Mouse (Mus musculus): ENCODE measurements around the gene Stk25. TPM values are rescaled to one million over a fixed set of nuclear protein-coding genes. Genes with fewer than 3 reads are reported as not detected.

Gene Stk25
- polyA plus RNA-seq, 1 experiment from 2014 or later, result 46.4 TPM

DNA sequence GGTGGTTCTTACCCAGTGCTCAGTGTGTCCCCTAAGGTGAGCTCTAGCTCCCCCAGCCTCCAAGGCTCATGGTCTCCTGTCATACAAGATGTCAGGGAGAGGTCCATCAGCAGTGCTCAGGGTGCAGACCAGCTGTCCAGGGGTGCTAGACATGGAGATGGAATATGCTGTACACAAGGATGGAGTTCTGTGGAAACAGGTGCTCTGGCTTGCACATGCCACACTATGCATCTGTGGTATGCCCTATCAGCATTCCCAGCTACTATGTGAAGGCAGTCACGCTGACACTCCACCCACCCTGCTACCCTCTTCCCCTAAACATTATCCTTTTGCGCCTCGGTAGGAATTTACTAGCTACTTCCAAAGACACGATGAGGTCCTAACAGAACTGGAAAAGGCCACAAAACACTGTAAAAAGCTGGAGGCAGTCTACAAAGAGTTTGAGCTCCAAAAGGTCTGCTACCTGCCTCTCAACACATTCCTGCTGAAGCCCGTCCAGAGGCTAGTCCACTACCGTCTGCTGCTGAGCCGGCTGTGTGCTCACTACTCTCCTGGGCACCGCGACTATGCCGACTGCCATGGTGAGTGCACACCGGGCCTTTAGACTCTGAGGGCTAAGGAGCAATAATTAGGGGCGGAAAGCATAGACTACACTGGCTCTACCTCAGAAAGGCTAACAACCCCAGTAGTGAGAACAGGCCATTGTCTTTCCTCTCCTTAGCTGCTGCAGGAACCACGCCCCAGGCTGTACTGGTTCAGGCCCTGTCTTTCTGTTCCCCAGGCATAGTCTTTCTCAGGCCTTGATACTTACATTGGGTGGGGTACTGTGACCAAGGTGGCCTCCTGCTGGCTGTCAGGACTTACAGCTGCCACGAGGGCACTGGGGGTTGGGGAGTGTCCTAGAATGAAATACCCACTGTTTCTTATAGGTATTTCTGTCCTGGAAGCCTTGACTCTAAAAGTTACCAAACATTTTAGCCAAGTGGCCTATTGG is 51.1 kb downstream of the Stk25 start:
- Histone ChIP-seq H3K4me3 (replicated peaks) (no peak overlapping the region), H3K27me3 (no peaks in the 10 kb centered on the region), H3K4me2 (no peak overlapping the region), H3K4me1 (replicated peaks) (no peaks in the 10 kb centered on the region), H3K9ac (no peak overlapping the region), H3K36me3 (no peaks in the 10 kb centered on the region), H3K9me3 (replicated peaks) (no peaks in the 10 kb centered on the region), H3K27ac (no peak overlapping the region)
- DNase-seq (no peak), ATAC-seq (ENCODE audit: low read depth) (no peak)
- 72% methylated on average over 14 of the region's 14 CpGs for WGBS (ENCODE audit: insufficient replicate concordance)

GRCm38 (mm10) chr1:93603921-93604320 is 54.5 kb downstream of the Stk25 start:
- Histone ChIP-seq H3K4me1 (replicated peaks) (no peaks in the 10 kb centered on the region), H3K9me3 (replicated peaks) (no peaks in the 10 kb centered on the region), H3K27me3 (no peaks in the 10 kb centered on the region), H3K36me3 (no peaks in the 10 kb centered on the region), H3K4me2 (no peak overlapping the region), H3K4me3 (replicated peaks) (no peak overlapping the region), H3K9ac (no peak overlapping the region), H3K27ac (no peak overlapping the region)
- ATAC-seq (ENCODE audit: low read depth) (no peak), DNase-seq (no peak)
- WGBS (ENCODE audit: insufficient replicate concordance), result 81% methylated on average over 12 of the region's 12 CpGs

- H3K27ac ChIP-seq, result no peak overlapping the region
- H3K27me3 ChIP-seq, result no peaks in the 10 kb centered on the region
- DNase-seq, result no peak
- H3K36me3 ChIP-seq, result no peaks in the 10 kb centered on the region
- H3K4me3 ChIP-seq (replicated peaks), result no peak overlapping the region
- no peak for ATAC-seq (ENCODE audit: low read depth)
- H3K4me1 ChIP-seq (replicated peaks), result no peaks in the 10 kb centered on the region
- H3K9ac ChIP-seq, result no peak overlapping the region
- H3K9me3 ChIP-seq (replicated peaks), result no peaks in the 10 kb centered on the region
- H3K4me2 ChIP-seq, result no peak overlapping the region
- 57% methylated on average over 4 of the region's 4 CpGs for WGBS (ENCODE audit: insufficient replicate concordance)
Observed at GRCm38 (mm10) chr1:93602911-93603310, 55.5 kb downstream of the Stk25 start.

DNA sequence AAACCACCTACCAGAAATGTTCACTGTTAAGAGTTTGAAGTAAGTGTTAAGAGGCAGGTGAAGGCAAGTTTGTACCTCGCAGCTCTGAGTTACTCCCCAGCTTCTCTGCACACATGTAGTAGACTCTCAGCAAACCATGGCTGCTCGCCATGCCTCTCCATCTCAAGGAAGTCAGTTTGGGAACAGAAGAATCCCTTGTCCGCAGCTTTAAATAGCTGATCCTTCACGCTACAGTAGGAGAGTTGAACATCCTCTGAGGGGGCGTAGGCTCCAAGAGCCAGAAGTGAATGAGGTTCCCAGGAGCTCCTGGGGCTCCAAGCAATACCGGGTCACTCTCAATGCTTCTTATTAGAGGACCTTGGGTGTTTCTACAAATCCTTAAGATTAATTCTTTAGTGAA is 62.5 kb downstream of the Stk25 start:
- ATAC-seq (ENCODE audit: low read depth), result no peak
- no peaks in the 10 kb centered on the region for H3K9me3 ChIP-seq (replicated peaks)
- DNase-seq, result no peak
- H3K9ac ChIP-seq, result no peak overlapping the region
- no peaks in the 10 kb centered on the region for H3K27me3 ChIP-seq
- no peak overlapping the region for H3K27ac ChIP-seq
- H3K4me3 ChIP-seq (replicated peaks), result no peak overlapping the region
- WGBS (ENCODE audit: insufficient replicate concordance), result 70% methylated on average over 6 of the region's 6 CpGs
- H3K4me2 ChIP-seq, result no peak overlapping the region
- H3K36me3 ChIP-seq, result no peaks in the 10 kb centered on the region
- no peaks in the 10 kb centered on the region for H3K4me1 ChIP-seq (replicated peaks)

DNA sequence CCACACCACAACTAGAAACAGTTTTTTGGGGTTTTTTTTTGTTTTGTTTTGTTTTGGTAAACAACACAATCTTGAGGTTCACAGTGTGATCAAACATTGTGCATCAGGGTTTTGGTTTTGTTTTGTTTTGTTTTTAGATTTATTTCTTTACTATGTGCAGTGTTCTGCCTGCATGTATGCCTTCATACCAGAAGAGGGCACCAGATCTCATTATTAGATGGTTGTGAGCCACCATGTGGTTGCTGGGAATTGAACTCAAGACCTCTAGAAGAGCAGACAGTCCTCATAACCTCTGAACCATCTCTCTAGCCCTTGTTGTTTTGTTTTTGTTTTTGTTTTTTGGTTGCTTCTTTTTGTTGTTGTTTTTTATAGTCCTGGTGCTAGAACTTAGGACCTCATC is 64.5 kb downstream of the Stk25 start:
- Histone ChIP-seq H3K27ac (no peak overlapping the region), H3K4me1 (replicated peaks) (no peaks in the 10 kb centered on the region), H3K4me2 (no peak overlapping the region), H3K4me3 (replicated peaks) (no peak overlapping the region), H3K9me3 (replicated peaks) (no peaks in the 10 kb centered on the region), H3K36me3 (no peaks in the 10 kb centered on the region), H3K9ac (no peak overlapping the region), H3K27me3 (no peaks in the 10 kb centered on the region)
- no peak for DNase-seq
- no peak for ATAC-seq (ENCODE audit: low read depth)

GRCm38 (mm10) chr1:93588346-93588745 is 70.1 kb downstream of the Stk25 start:
- H3K4me2 ChIP-seq, result no peak overlapping the region
- ATAC-seq (ENCODE audit: low read depth) (no peak), DNase-seq (no peak)
- H3K4me1 ChIP-seq (replicated peaks), result no peaks in the 10 kb centered on the region
- no peaks in the 10 kb centered on the region for H3K9me3 ChIP-seq (replicated peaks)
- H3K4me3 ChIP-seq (replicated peaks), result no peak overlapping the region
- no peak overlapping the region for H3K9ac ChIP-seq
- H3K27me3 ChIP-seq, result no peaks in the 10 kb centered on the region
- H3K27ac ChIP-seq, result no peak overlapping the region
- WGBS (ENCODE audit: insufficient replicate concordance), result 56% methylated on average over 3 of the region's 3 CpGs
- no peaks in the 10 kb centered on the region for H3K36me3 ChIP-seq

GRCm38 (mm10) chr1:93581545-93581944 is 76.9 kb downstream of the Stk25 start:
- no peak for DNase-seq
- H3K4me1 ChIP-seq (replicated peaks), result no peaks in the 10 kb centered on the region
- no peak overlapping the region for H3K9ac ChIP-seq
- H3K9me3 ChIP-seq (replicated peaks), result no peaks in the 10 kb centered on the region
- no peaks in the 10 kb centered on the region for H3K27me3 ChIP-seq
- no peak overlapping the region for H3K27ac ChIP-seq
- no peak overlapping the region for H3K4me2 ChIP-seq
- no peak overlapping the region for H3K4me3 ChIP-seq (replicated peaks)
- WGBS (ENCODE audit: insufficient replicate concordance), result 75% methylated on average over 7 of the region's 7 CpGs
- ATAC-seq (ENCODE audit: low read depth), result no peak
- no peaks in the 10 kb centered on the region for H3K36me3 ChIP-seq

- WGBS (ENCODE audit: insufficient replicate concordance), result 67% methylated on average over 4 of the region's 4 CpGs
- Histone ChIP-seq H3K4me2 (no peak overlapping the region), H3K9me3 (replicated peaks) (no peaks in the 10 kb centered on the region), H3K4me1 (replicated peaks) (no peaks in the 10 kb centered on the region), H3K4me3 (replicated peaks) (no peak overlapping the region), H3K27ac (no peak overlapping the region), H3K36me3 (no peaks in the 10 kb centered on the region), H3K27me3 (no peaks in the 10 kb centered on the region), H3K9ac (no peak overlapping the region)
- ATAC-seq (ENCODE audit: low read depth) (no peak), DNase-seq (no peak)
Observed at GRCm38 (mm10) chr1:93577861-93578260, 80.6 kb downstream of the Stk25 start.

DNA sequence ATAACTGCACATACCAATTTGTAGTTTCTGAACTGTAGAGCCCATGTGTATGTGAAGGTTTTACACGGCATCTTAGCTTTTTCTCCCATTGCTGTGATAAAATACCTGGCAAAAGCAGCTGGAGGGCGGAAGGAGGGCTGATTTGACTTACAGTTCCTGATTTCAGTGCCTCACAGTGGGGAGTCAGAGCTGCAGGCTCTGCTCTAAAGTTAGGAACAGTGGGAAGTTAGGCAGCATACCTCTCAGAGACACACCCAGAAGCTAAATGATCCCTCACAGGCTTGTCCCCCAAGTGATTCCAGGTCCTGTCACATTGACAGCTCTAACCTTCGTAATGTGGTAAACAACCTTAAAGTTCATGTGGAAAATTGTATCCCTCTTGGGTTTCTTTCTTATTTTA is 81.4 kb downstream of the Stk25 start:
- no peaks in the 10 kb centered on the region for H3K4me1 ChIP-seq (replicated peaks)
- no peak overlapping the region for H3K4me3 ChIP-seq (replicated peaks)
- ATAC-seq (ENCODE audit: low read depth), result no peak
- no peak overlapping the region for H3K4me2 ChIP-seq
- no peaks in the 10 kb centered on the region for H3K36me3 ChIP-seq
- no peak overlapping the region for H3K9ac ChIP-seq
- no peak for DNase-seq
- H3K9me3 ChIP-seq (replicated peaks), result no peaks in the 10 kb centered on the region
- 68% methylated on average over 3 of the region's 3 CpGs for WGBS (ENCODE audit: insufficient replicate concordance)
- no peak overlapping the region for H3K27ac ChIP-seq
- no peaks in the 10 kb centered on the region for H3K27me3 ChIP-seq

Other genes with a start within 250 kb of the Stk25 start
- gene Hdlbp, start 179.8 kb downstream of the Stk25 start, polyA plus RNA-seq (2015; fragmentation: Nextera tagmentation; extraction: Ambion mirVana), result 89.5 and 95.9 TPM in 2 replicates
- gene Farp2, start 146.6 kb downstream of the Stk25 start, polyA plus RNA-seq (2015; fragmentation: Nextera tagmentation; extraction: Ambion mirVana), result 0.77 and 1.3 TPM in 2 replicates
- 3.6 and 5.0 TPM in 2 replicates for gene Bok, start 27.0 kb upstream of the Stk25 start, polyA plus RNA-seq (2015; fragmentation: Nextera tagmentation; extraction: Ambion mirVana)
- gene Atg4b, start 92.8 kb upstream of the Stk25 start, polyA plus RNA-seq (2015; fragmentation: Nextera tagmentation; extraction: Ambion mirVana), result 64.6 and 76.8 TPM in 2 replicates
- gene Thap4, start 96.2 kb upstream of the Stk25 start, polyA plus RNA-seq (2015; fragmentation: Nextera tagmentation; extraction: Ambion mirVana), result 16.1 TPM in 2 replicates
- gene Dtymk, start 143.3 kb upstream of the Stk25 start, polyA plus RNA-seq (2015; fragmentation: Nextera tagmentation; extraction: Ambion mirVana), result 169 and 181 TPM in 2 replicates
- 12.3 and 13.0 TPM in 2 replicates for gene Ing5, start 145.3 kb upstream of the Stk25 start, polyA plus RNA-seq (2015; fragmentation: Nextera tagmentation; extraction: Ambion mirVana)
- 5.8 and 6.1 TPM in 2 replicates for gene D2hgdh, start 166.2 kb upstream of the Stk25 start, polyA plus RNA-seq (2015; fragmentation: Nextera tagmentation; extraction: Ambion mirVana)
- not detected in 2 replicates for gene Gal3st2, start 202.6 kb upstream of the Stk25 start, polyA plus RNA-seq (2015; fragmentation: Nextera tagmentation; extraction: Ambion mirVana)

All from liver, embryonic 13.5 days (tissue).